Mouse (Mus musculus) left cerebral cortex, adult 11 months (tissue): ENCODE data around the gene Fbxw11.
"Not testable (repeated sequence)": the region's sequence is repeated elsewhere in the genome, so short reads cannot be mapped to it uniquely, and the experiment has no call there.

Experiments
- DNase-seq: peaks from one replicate; pipeline ENCODE4 v3.0.0; 2022; ENCODE audit warnings: low spot score

Gene Fbxw11

GRCm38 (mm10) chr11:32642249-32642876 lies at the start of gene Fbxw11:
Gene Fbxw11 (plus strand): TSS chr11:32642724.
- peak; percentile 91 for DNase-seq

- no peak for DNase-seq
Observed at GRCm38 (mm10) chr11:32593081-32593480, 49.4 kb upstream of the Fbxw11 start.

GRCm38 (mm10) chr11:32594122-32594521 lies 48.4 kb upstream of the Fbxw11 start:
- no peak for DNase-seq

GRCm38 (mm10) chr11:32600371-32600770 lies 42.2 kb upstream of the Fbxw11 start:
- no peak for DNase-seq

GRCm38 (mm10) chr11:32601528-32602323 lies 40.8 kb upstream of the Fbxw11 start:
- DNase-seq, result no peak

- no peak for DNase-seq
Observed at GRCm38 (mm10) chr11:32604663-32605062, 37.9 kb upstream of the Fbxw11 start.

GRCm38 (mm10) chr11:32605131-32605860 lies 37.2 kb upstream of the Fbxw11 start:
- DNase-seq, result no peak

- no peak for DNase-seq
Observed at GRCm38 (mm10) chr11:32605907-32606306, 36.6 kb upstream of the Fbxw11 start.

GRCm38 (mm10) chr11:32607319-32607718 lies 35.2 kb upstream of the Fbxw11 start:
- DNase-seq, result no peak

GRCm38 (mm10) chr11:32610616-32611015 lies 31.9 kb upstream of the Fbxw11 start:
- no peak for DNase-seq

- DNase-seq, result no peak
Observed at GRCm38 (mm10) chr11:32612304-32612703, 30.2 kb upstream of the Fbxw11 start.

- DNase-seq, result no peak
Observed at GRCm38 (mm10) chr11:32614463-32614862, 28.1 kb upstream of the Fbxw11 start.

- no peak for DNase-seq
Observed at GRCm38 (mm10) chr11:32615561-32615960, 27.0 kb upstream of the Fbxw11 start.

- no peak for DNase-seq
Observed at GRCm38 (mm10) chr11:32616091-32616490, 26.4 kb upstream of the Fbxw11 start.

GRCm38 (mm10) chr11:32618036-32618435 lies 24.5 kb upstream of the Fbxw11 start:
- no peak for DNase-seq

- DNase-seq, result not testable (repeated sequence)
Observed at GRCm38 (mm10) chr11:32618641-32619040, 23.9 kb upstream of the Fbxw11 start.

- DNase-seq, result no peak
Observed at GRCm38 (mm10) chr11:32619257-32619816, 23.2 kb upstream of the Fbxw11 start.

GRCm38 (mm10) chr11:32619866-32620456 lies 22.6 kb upstream of the Fbxw11 start:
- no peak for DNase-seq

GRCm38 (mm10) chr11:32621831-32622478 lies 20.6 kb upstream of the Fbxw11 start:
- no peak for DNase-seq

- no peak for DNase-seq
Observed at GRCm38 (mm10) chr11:32622479-32623190, 19.9 kb upstream of the Fbxw11 start.

- no peak for DNase-seq
Observed at GRCm38 (mm10) chr11:32623236-32623635, 19.3 kb upstream of the Fbxw11 start.
